Mouse (Mus musculus) ES-E14 (cell line): ENCODE results near the gene Marveld1. TPM values are rescaled to one million over a fixed set of nuclear protein-coding genes. Genes with fewer than 3 reads are reported as not detected.

Source experiments
- DNase-seq: peaks from one replicate; pipeline ENCODE4 v3.0.0-alpha.2; 2013; ENCODE audit warnings: low read depth, low spot score
- H3K27ac ChIP-seq: 2 replicates; pipeline ENCODE4 v1.5.1; 2012; ENCODE audit warnings: low read depth, mild to moderate bottlenecking, low read length, moderate library complexity, mixed read lengths; ENCODE audit not compliant: poor library complexity, insufficient read depth, severe bottlenecking
- H3K36me3 ChIP-seq: 2 replicates; pipeline ENCODE4 v1.6.1; 2012; ENCODE audit warnings: mild to moderate bottlenecking, low read length, moderate library complexity, mixed read lengths; ENCODE audit not compliant: control insufficient read depth, poor library complexity, insufficient read depth, severe bottlenecking
- H3K4me1 ChIP-seq, 2 experiments: fragments of 150-350 bp in 1 of 2; sonication (generic) in 1 of 2; 2 replicates each; pipeline ENCODE4 v1.6.1; 2012; ENCODE audit warnings: low read length in 2 of 2, mild to moderate bottlenecking in 1 of 2, mixed read lengths in 1 of 2; ENCODE audit not compliant: control insufficient read depth in 2 of 2, insufficient read depth in 2 of 2, poor library complexity in 1 of 2
- H3K4me3 ChIP-seq, 2 experiments: fragments of 150-350 bp in 1 of 2; sonication (generic) in 1 of 2; 2 replicates each; pipeline ENCODE4 v1.5.1; 2012; ENCODE audit warnings: low read length in 2 of 2, low read depth in 1 of 2, mild to moderate bottlenecking in 1 of 2, mixed read lengths in 1 of 2; ENCODE audit not compliant: insufficient read depth in 1 of 2, poor library complexity in 1 of 2, severe bottlenecking in 1 of 2
- H3K9ac ChIP-seq: 2 replicates; pipeline ENCODE4 v1.6.1; 2012; ENCODE audit warnings: low read depth, mild to moderate bottlenecking, low read length, mixed read lengths; ENCODE audit not compliant: poor library complexity, insufficient read depth, severe bottlenecking
- H3K9me3 ChIP-seq: fragments of 150-350 bp; sonication (generic); 2 replicates; pipeline ENCODE4 v1.6.1; 2012; ENCODE audit warnings: low read depth, mild to moderate bottlenecking, low read length; ENCODE audit not compliant: control insufficient read depth, insufficient read depth
- CHD2 ChIP-seq: IDR thresholded peaks from 2 replicates; pipeline ENCODE4 v1.6.1; 2014; ENCODE audit warnings: mild to moderate bottlenecking, low read depth, low read length, inconsistent platforms
- HCFC1 ChIP-seq: IDR thresholded peaks from 2 replicates; pipeline ENCODE4 v1.6.1; 2012; ENCODE audit warnings: low read length, inconsistent platforms, borderline replicate concordance; ENCODE audit not compliant: insufficient read depth
- MAFK ChIP-seq: IDR thresholded peaks from 2 replicates; pipeline ENCODE4 v1.6.1; 2014; ENCODE audit warnings: mild to moderate bottlenecking, low read depth, low read length, inconsistent platforms; ENCODE audit not compliant: insufficient read depth
- ZC3H11A ChIP-seq: IDR thresholded peaks from 2 replicates; pipeline ENCODE4 v1.6.1; 2012; ENCODE audit warnings: low read depth, mild to moderate bottlenecking, inconsistent platforms, low read length, borderline replicate concordance
- ZNF384 ChIP-seq: IDR thresholded peaks from 2 replicates; pipeline ENCODE4 v1.6.1; 2012; ENCODE audit warnings: low read depth, low read length, inconsistent platforms
- in situ Hi-C, 2 experiments: fragments of 600-800 bp; cut with MboI; formaldehyde crosslinking; loops; one replicate each; pipeline ENCODE4 v1.15.1; 2025; ENCODE audit warnings: low sequenced_read_pairs in 2 of 2, inconsistent platforms in 1 of 2; ENCODE audit not compliant: unreplicated experiment in 2 of 2
- total RNA-seq: library from RNA; depleted of rRNA; stranded (reverse); fragments of 300-350 nt; gene quantifications from 2 replicates; pipeline ENCODE4 v1.2.3, GENCODE M21; 2012; rRNA removed

The Marveld1 gene
- total RNA-seq, result 39.8 and 56.3 TPM in 2 replicates

DNA sequence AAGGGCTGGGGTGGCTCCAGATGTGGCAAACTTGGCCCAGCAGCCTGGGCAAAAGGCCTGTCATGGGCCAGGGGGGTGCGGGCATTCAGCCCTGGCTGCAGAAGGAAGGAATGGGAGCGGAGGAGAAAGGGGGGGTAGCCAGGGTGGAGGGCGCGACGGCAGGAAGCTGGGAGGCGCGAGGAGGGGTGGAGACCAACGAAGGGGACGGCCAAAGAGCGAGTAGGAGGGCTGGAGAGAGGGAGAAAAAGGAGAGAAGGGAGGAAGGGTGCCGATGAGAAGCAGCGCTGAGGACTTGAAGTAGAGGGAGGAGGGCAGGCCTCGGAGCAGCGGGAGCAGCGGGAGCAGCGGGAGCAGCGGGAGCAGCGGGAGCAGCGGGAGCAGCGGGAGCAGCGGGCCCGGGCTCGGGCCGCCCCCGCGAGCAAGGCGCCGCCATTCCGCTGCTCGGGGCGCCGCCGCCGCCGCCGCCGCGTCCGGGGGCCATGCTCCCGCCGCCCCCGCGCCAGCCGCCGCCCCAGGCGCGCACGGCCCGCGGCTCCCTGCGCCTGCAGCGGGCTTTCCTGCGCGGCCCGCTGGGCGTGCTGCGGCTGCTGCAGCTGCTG is at the start of gene Marveld1:
Marveld1 (plus strand) TSS at position 231 of the 599 bp plus-strand sequence.
- H3K4me1 ChIP-seq, result peaks cover 7 to 23% of the 10 kb centered on the region in 2 experiments
- TF ChIP-seq MAFK (no peak), HCFC1 (no peak), CHD2 (no peak), ZC3H11A (no peak), ZNF384 (no peak)
- H3K9ac ChIP-seq, result peak within 1 kb of the TSS; percentile 79
- in situ Hi-C loops, result no loop called here
- H3K36me3 ChIP-seq, result peaks cover 6% of the 10 kb centered on the region; the same call in 1 of the 2 replicates
- H3K4me3 ChIP-seq, result peak within 1 kb of the TSS; percentile 86 to 92
- no peaks in the 10 kb centered on the region for H3K9me3 ChIP-seq
- DNase-seq, result no peak
- peak within 1 kb of the TSS; percentile 2 for H3K27ac ChIP-seq

DNA sequence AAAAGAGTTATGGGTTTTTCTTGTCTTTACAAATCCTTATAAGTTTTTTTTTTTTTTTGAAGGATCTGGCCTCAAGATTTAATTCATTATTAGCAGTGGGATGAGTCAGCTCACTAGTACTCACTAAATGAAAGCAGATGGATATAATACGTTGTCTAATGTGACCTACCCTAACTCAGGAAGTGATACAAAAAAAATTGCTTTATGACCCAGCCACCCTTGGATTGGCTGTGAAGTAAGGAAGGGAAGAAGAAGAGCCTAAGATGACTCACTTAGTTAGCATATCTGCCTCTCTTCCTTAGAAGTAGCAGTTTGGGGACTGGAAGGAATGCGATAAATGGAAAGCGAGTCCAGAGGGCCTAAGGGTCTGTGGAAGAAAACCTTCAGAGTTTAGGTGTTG is 47.8 kb upstream of the Marveld1 start:
- no peak overlapping the region for H3K4me3 ChIP-seq
- H3K9ac ChIP-seq, result no peak overlapping the region
- no peaks in the 10 kb centered on the region for H3K9me3 ChIP-seq
- DNase-seq, result no peak
- TF ChIP-seq MAFK (no peak), HCFC1 (no peak), ZC3H11A (no peak), ZNF384 (no peak), CHD2 (no peak)
- in situ Hi-C loops, result no loop called here
- H3K36me3 ChIP-seq, result peaks cover 2% of the 10 kb centered on the region; the same call in 1 of the 2 replicates
- no peak overlapping the region for H3K27ac ChIP-seq
- H3K4me1 ChIP-seq, result no peaks in the 10 kb centered on the region

DNA sequence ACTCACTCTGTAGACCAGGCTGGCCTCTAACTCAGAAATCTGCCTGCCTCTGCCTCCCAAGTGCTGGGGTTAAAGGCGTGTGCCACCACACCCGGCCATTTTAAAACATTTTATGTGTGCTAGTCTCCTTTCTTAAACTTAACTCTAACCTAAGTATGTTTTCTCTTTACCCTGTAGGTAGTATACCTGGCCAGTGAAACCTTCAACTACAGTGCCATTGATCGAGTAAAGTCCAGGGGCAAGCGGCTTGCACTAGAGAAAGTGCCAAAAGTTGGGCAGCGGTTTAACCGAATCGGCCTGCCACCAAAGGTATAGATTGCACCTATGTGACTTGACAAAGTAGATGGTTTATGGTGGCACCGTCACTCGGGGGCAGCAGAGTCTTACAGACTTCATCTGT is 42.5 kb upstream of the Marveld1 start:
- in situ Hi-C loops, result no loop called here
- peaks cover 8% of the 10 kb centered on the region for H3K36me3 ChIP-seq
- no peak for TF ChIP-seq HCFC1
- TF ChIP-seq ZC3H11A, result no peak
- no peak for TF ChIP-seq CHD2
- TF ChIP-seq MAFK, result no peak
- TF ChIP-seq ZNF384, result no peak

DNA sequence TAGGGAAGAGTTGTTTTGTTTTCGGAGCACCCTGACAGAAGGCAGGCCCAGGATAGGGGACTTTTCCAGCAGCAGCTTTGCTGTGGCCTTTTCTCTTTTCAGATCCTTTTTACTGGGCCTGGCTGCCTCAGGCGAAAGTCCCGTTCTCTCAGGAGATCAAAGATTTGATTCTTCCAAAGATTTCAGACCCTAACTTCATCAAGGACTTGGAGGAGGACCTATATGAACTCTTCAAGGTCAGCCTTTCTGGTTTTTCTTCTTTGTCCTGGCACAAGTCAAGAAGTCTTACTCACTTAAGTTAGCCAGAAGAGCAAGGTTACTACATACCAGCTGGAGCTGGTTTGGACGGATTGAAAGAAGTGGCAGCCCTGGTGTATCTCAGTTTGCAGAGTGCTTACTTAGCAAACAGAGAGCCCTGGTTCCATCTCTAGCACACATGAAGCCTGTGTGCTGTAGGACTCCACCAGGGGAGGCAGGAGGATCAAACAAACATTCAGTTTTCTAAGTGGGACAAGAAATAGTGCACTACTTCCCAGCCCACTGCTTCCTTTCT is 31.3 kb upstream of the Marveld1 start:
- no peak overlapping the region for H3K27ac ChIP-seq
- no peak for TF ChIP-seq HCFC1
- H3K9ac ChIP-seq, result no peak overlapping the region
- H3K4me3 ChIP-seq, result no peak overlapping the region
- in situ Hi-C loops, result no loop called here
- no peaks in the 10 kb centered on the region for H3K4me1 ChIP-seq
- H3K9me3 ChIP-seq, result no peaks in the 10 kb centered on the region
- no peak for DNase-seq
- peaks cover 18% of the 10 kb centered on the region for H3K36me3 ChIP-seq

More for the DNA sequence above, 42.5 kb upstream of the Marveld1 start:
- no peak overlapping the region for H3K27ac ChIP-seq
- no peaks in the 10 kb centered on the region for H3K4me1 ChIP-seq
- H3K4me3 ChIP-seq, result no peak overlapping the region
- no peak for DNase-seq
- H3K9me3 ChIP-seq, result no peaks in the 10 kb centered on the region
- no peak overlapping the region for H3K9ac ChIP-seq

GRCm38 (mm10) chr19:42118142-42118541 is 29.1 kb upstream of the Marveld1 start:
- TF ChIP-seq ZNF384 (no peak), HCFC1 (no peak), MAFK (no peak), CHD2 (no peak), ZC3H11A (no peak)
- no peaks in the 10 kb centered on the region for H3K4me1 ChIP-seq
- H3K27ac ChIP-seq, result no peak overlapping the region
- in situ Hi-C loops, result no loop called here
- peaks cover 33% of the 10 kb centered on the region for H3K36me3 ChIP-seq
- H3K4me3 ChIP-seq, result no peak overlapping the region
- no peaks in the 10 kb centered on the region for H3K9me3 ChIP-seq
- DNase-seq, result no peak
- no peak overlapping the region for H3K9ac ChIP-seq
